Comparison of ENCODE assay signal across 16 mouse cellular contexts in genomic region chr11:79766036-79766435, GRCm38 (mm10).
"Had no signal": no experiment of that assay in that cellular context is flagged by ENCODE, and none has a peak within 500 bp of the region (broad histone marks: within the 10 kb centered on the region; RNA-seq: fewer than 3 reads in every experiment).

No protein-coding gene starts in this region.

- H3K4me2 ChIP-seq: neural tube, embryonic 13.5 days; neural tube, embryonic 15.5 days; stomach, embryonic 15.5 days had no signal

- H3K9me3 ChIP-seq: stomach, embryonic 15.5 days had no signal

- H3K4me1 ChIP-seq: neural tube, embryonic 13.5 days; neural tube, embryonic 15.5 days; stomach, embryonic 15.5 days had no signal

- H3K9ac ChIP-seq: neural tube, embryonic 13.5 days; neural tube, embryonic 15.5 days; stomach, embryonic 15.5 days had no signal

- DNase-seq: retina, postnatal 1 day; right cerebral cortex, adult 18-20 months; right cerebral cortex, postnatal 14 days; right cerebral cortex, postnatal 25 days; right cerebral cortex, postnatal 4 days; spleen, adult 18-20 months; thymus, adult 18-20 months; thymus, adult 2 months; thymus, postnatal 14 days; thymus, postnatal 25 days; thymus, postnatal 36 days; thymus, postnatal 4 days had no signal

- H3K27ac ChIP-seq: neural tube, embryonic 13.5 days; neural tube, embryonic 15.5 days; stomach, embryonic 15.5 days; stomach, postnatal 0 days had no signal

- H3K27me3 ChIP-seq: neural tube, embryonic 13.5 days; neural tube, embryonic 15.5 days; stomach, embryonic 15.5 days had no signal

- H3K4me3 ChIP-seq: neural tube, embryonic 13.5 days; neural tube, embryonic 15.5 days; stomach, embryonic 15.5 days had no signal

- H3K36me3 ChIP-seq: neural tube, embryonic 13.5 days; neural tube, embryonic 15.5 days; stomach, embryonic 15.5 days had no signal
